Mouse (Mus musculus) ES-Bruce4 (cell line): ENCODE measurements around the gene Ovol1.

Experiments used
- CTCF ChIP-seq: IDR thresholded peaks from one replicate; pipeline ENCODE4 v1.8.1; 2011; ENCODE audit warnings: low read depth, low read length
- POLR2A ChIP-seq: IDR thresholded peaks from one replicate; pipeline ENCODE4 v1.8.1; 2011; ENCODE audit warnings: low read length; ENCODE audit not compliant: insufficient read depth

DNA sequence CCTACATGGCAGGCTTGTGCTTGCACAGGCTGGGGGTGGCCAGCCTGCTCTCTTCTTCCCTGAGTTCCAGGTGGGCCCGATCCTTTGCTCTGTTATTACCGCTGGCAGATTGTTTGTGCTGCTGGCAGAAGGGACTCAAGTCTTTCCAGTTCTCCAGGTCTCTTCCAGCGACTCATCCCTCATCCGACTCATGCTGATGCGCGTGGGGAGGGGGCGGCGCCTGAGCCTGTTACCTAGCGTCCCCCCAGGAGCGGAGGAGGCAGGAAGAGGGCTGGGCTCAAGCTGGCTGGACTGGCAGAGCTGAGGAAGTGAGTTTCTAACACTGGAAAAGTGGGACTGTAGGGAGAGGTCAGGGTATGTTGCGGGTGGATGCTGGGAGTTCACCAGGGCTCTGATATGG, 16.4 kb downstream of the Ovol1 start:
- TF ChIP-seq CTCF (no peak), POLR2A (no peak)
